Mouse (Mus musculus) layer of hippocampus, adult 2 months (tissue): ENCODE measurements at regions not wholly inside any gene's neighbourhood (a gene's known extent, or its start where the extent isn't known, plus 50 kb on each side); places are given as distances from the start of the nearest gene placed in this dataset.

Source experiments
- DNase-seq, 2 experiments: peaks; one replicate each; pipeline ENCODE4 v3.0.0; 2022; ENCODE audit warnings: low spot score in 2 of 2
- H3K27ac ChIP-seq: fragments of 200-600 bp; 2 replicates; pipeline ENCODE4 v1.8.1; 2022
- H3K4me3 ChIP-seq: fragments of 200-600 bp; 2 replicates; pipeline ENCODE4 v1.8.1; 2022; ENCODE audit warnings: mild to moderate bottlenecking
- CTCF ChIP-seq: fragments of 200-600 bp; conservative IDR thresholded peaks from 2 replicates; pipeline ENCODE4 v1.8.1; 2022; ENCODE audit warnings: antibody characterized with exemption, mild to moderate bottlenecking, moderate library complexity

DNA sequence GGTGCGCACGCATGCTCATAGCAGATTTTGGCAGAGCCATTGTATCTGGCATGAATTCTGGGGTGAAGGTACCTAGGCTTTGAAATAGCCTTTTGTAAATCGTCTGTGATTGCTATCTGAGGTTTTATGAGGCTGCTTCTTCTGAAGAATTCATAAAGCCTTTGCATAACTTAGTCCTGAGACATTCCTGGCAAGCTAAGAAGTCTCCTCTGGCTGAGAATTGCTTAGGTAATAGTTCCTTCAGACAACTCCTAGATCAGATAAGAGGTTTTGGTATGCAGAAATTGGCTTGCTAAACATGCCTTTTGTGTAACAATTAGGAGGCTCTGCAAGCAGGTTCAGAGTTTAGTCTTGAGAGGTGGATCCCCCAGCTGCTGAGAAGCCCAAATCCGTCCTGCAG lies 82.7 kb downstream of the Pmp22 start:
- H3K27ac ChIP-seq, result no peak overlapping the region
- H3K4me3 ChIP-seq, result no peak overlapping the region
- DNase-seq, result no peak
- TF ChIP-seq CTCF, result no peak

GRCm38 (mm10) chr11:63213043-63213442 lies 84.3 kb downstream of the Pmp22 start:
- Histone ChIP-seq H3K27ac (no peak overlapping the region), H3K4me3 (no peak overlapping the region)

GRCm38 (mm10) chr11:63213901-63214425 lies 85.2 kb downstream of the Pmp22 start:
- no peak for DNase-seq

More at GRCm38 (mm10) chr11:63213043-63213442, 84.3 kb downstream of the Pmp22 start:
- peak; percentile 96 for TF ChIP-seq CTCF
- peak; percentile 54 to 91 for DNase-seq

GRCm38 (mm10) chr11:63215993-63216392 lies 87.2 kb downstream of the Pmp22 start:
- Histone ChIP-seq H3K27ac (no peak overlapping the region), H3K4me3 (no peak overlapping the region)
- TF ChIP-seq CTCF, result peak; percentile 65
- DNase-seq, result no peak

More at GRCm38 (mm10) chr11:63213901-63214425, 85.2 kb downstream of the Pmp22 start:
- TF ChIP-seq CTCF, result no peak
- Histone ChIP-seq H3K4me3 (no peak overlapping the region), H3K27ac (no peak overlapping the region)

DNA sequence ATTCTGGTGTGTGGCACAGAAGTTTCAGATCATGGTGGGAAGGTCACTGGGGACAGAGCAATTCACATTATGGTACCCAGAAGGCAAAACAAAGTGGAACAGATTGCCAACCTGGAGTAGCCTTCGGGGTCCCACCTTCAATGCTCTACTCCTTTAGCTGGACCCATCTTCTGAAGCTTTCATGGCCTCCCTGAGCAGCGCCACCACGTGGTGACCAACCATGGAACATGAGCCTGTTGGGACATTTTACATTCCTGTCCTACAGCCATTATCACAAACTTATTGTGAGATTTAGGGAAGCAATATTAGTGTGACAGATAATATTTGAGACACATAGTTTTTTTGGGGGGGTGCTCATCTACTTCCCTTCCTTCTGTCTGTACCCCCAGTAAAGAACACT lies 88.3 kb downstream of the Pmp22 start:
- no peak for DNase-seq
- no peak overlapping the region for H3K27ac ChIP-seq

GRCm38 (mm10) chr11:63226471-63226870 lies 97.7 kb downstream of the Pmp22 start:
- TF ChIP-seq CTCF, result no peak
- Histone ChIP-seq H3K4me3 (no peak overlapping the region), H3K27ac (no peak overlapping the region)
- DNase-seq, result no peak

More for the DNA sequence above, 88.3 kb downstream of the Pmp22 start:
- TF ChIP-seq CTCF, result peak; percentile 47
- no peak overlapping the region for H3K4me3 ChIP-seq

DNA sequence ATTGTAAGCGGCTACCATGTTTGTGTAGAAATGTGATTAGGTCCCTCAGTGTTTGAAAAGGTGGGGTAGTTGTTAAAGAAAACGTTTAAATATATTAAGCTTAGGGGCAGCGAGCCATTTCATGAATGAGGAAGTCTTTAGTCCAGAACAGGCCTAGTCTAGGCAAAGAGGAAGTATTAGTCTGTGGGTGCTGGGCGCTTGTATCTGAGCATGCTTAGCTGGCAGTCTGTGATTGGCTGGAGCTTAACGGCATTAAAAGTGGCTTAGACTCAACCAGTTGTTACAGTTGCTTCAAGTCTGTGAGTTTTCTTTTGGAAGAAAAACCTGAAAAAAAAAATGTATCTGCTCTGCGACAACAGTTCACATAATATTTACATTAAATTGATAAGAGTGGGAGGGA lies 102.0 kb downstream of the Pmp22 start:
- no peak for TF ChIP-seq CTCF
- Histone ChIP-seq H3K27ac (no peak overlapping the region), H3K4me3 (no peak overlapping the region)
- no peak for DNase-seq

GRCm38 (mm10) chr11:63233172-63233966 lies 104.6 kb downstream of the Pmp22 start:
- H3K27ac ChIP-seq, result no peak overlapping the region
- DNase-seq, result peak; percentile 16 to 37
- peak; percentile 73 for TF ChIP-seq CTCF
- H3K4me3 ChIP-seq, result no peak overlapping the region

GRCm38 (mm10) chr11:63234481-63234880 lies 105.7 kb downstream of the Pmp22 start:
- TF ChIP-seq CTCF, result no peak
- DNase-seq, result no peak
- no peak overlapping the region for H3K27ac ChIP-seq
- no peak overlapping the region for H3K4me3 ChIP-seq

- no peak overlapping the region for H3K27ac ChIP-seq
- H3K4me3 ChIP-seq, result no peak overlapping the region
- no peak for DNase-seq
- no peak for TF ChIP-seq CTCF
Observed at GRCm38 (mm10) chr11:63238655-63239054, 109.9 kb downstream of the Pmp22 start.

DNA sequence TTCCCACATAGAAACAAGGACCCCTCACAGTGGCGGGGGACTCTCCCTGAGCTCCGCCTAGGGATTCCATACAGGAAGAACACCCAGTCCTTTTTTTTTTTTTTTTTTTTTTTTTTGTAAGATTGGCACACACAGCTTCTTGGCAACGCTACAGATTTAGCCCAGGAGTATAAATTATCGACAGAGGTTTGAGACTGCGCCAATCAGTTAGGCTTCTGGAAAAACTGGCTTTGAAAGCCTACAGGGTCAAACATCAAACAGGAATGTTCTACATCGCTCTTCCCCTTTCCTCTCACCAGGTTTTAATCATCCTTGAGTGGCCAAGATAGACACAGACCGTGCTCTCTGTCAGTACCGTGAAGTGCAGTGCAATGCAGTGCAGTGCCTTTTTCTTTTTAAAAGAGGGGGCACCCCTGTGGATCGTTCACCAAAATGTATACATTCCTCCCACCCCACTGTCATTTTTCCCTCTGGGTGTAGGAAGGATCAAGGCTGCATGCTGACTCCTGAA lies 115.2 kb downstream of the Pmp22 start:
- no peak for DNase-seq
- Histone ChIP-seq H3K4me3 (no peak overlapping the region), H3K27ac (no peak overlapping the region)
- no peak for TF ChIP-seq CTCF

- TF ChIP-seq CTCF, result no peak
- no peak overlapping the region for H3K27ac ChIP-seq
- no peak for DNase-seq
- no peak overlapping the region for H3K4me3 ChIP-seq
Observed at GRCm38 (mm10) chr11:63245041-63245440, 116.3 kb downstream of the Pmp22 start.

GRCm38 (mm10) chr11:63246052-63246661 lies 117.4 kb downstream of the Pmp22 start:
- H3K4me3 ChIP-seq, result no peak overlapping the region
- DNase-seq, result no peak
- no peak for TF ChIP-seq CTCF
- H3K27ac ChIP-seq, result no peak overlapping the region
